9 mouse cellular contexts compared by ENCODE assay signal in the genomic region with DNA sequence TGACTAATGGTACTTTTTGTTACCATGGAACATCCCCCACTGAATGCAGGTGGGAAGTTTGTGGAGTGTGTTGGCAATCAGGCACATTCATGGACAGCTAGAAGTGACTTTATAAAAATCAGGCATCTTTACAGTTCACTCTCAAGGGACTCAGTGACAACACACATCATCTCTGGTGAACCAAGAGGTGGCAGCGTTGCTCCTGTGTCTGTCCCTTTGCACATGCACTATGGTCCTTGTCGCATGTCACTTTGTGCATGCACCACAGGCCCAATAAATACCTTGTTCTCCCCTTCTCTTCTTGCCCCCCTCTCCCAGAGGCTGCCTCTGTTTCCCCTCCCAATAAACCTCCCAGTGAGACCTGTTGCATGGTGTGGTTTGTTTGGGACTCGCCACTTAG.
DNase-seq lines count a peak whose midpoint lies in the region; ATAC-seq and TF ChIP-seq lines count a peak whose summit lies in the region.
"Had no signal": no experiment of that assay in that cellular context is flagged by ENCODE, and none has a peak within 500 bp of the region (broad histone marks: within the 10 kb centered on the region; RNA-seq: fewer than 3 reads in every experiment).

No protein-coding gene starts in this region.

- no peak overlapping the region for H3K4me2 ChIP-seq in forebrain, embryonic 11.5 days (ENCODE audit: low read depth, low read length, severe bottlenecking)
- H3K4me2 ChIP-seq in kidney, embryonic 14.5 days (replicated peaks; ENCODE audit: low read depth, low read length): no peak overlapping the region
- no peak overlapping the region for H3K4me2 ChIP-seq in stomach, postnatal 0 days (replicated peaks; ENCODE audit: low read depth)

- no peaks in the 10 kb centered on the region for H3K4me1 ChIP-seq in forebrain, embryonic 11.5 days (replicated peaks; ENCODE audit: control insufficient read depth, insufficient read depth, low read length)
- no peaks in the 10 kb centered on the region for H3K4me1 ChIP-seq in forebrain, embryonic 10.5 days
- no peaks in the 10 kb centered on the region for H3K4me1 ChIP-seq in kidney, embryonic 14.5 days (ENCODE audit: control insufficient read depth, insufficient read depth, low read length)
- H3K4me1 ChIP-seq in stomach, postnatal 0 days (replicated peaks; ENCODE audit: control insufficient read depth, insufficient read depth): no peaks in the 10 kb centered on the region

- WGBS in forebrain, embryonic 11.5 days: 59% methylated on average over 3 of the region's 3 CpGs
- 65% methylated on average over 3 of the region's 3 CpGs for WGBS in forebrain, embryonic 10.5 days
- WGBS in kidney, embryonic 14.5 days: 71% methylated on average over 3 of the region's 3 CpGs
- 70% methylated on average over 3 of the region's 3 CpGs for whole genome bisulfite sequencing in stomach, postnatal 0 days

- H3K9ac ChIP-seq in forebrain, embryonic 11.5 days (ENCODE audit: low read length): no peak overlapping the region
- no peak overlapping the region for H3K9ac ChIP-seq in kidney, embryonic 14.5 days (ENCODE audit: low read depth, low read length)
- no peak overlapping the region for H3K9ac ChIP-seq in stomach, postnatal 0 days (ENCODE audit: low read length)

- no peaks in the 10 kb centered on the region for H3K27me3 ChIP-seq in forebrain, embryonic 11.5 days (ENCODE audit: control insufficient read depth, insufficient read depth, low read length)
- 0 out of 2 replicates have a peak, but pooled peaks cover 8% of the 10 kb centered on the region for H3K27me3 ChIP-seq in forebrain, embryonic 10.5 days (ENCODE audit: poor library complexity, severe bottlenecking)
- H3K27me3 ChIP-seq in kidney, embryonic 14.5 days (ENCODE audit: control insufficient read depth, insufficient read depth, low read length): no peaks in the 10 kb centered on the region
- H3K27me3 ChIP-seq in stomach, postnatal 0 days (ENCODE audit: control insufficient read depth, insufficient read depth, low read length): no peaks in the 10 kb centered on the region

- no peak overlapping the region for H3K27ac ChIP-seq in forebrain, embryonic 11.5 days (ENCODE audit: low read depth, low read length)
- H3K27ac ChIP-seq in forebrain, embryonic 10.5 days: no peak overlapping the region
- no peak overlapping the region for H3K27ac ChIP-seq in kidney, embryonic 14.5 days (ENCODE audit: low read depth, low read length)
- H3K27ac ChIP-seq in stomach, postnatal 0 days (replicated peaks): no peak overlapping the region

- ATAC-seq in forebrain, embryonic 11.5 days (replicated peaks; ENCODE audit: low FRiP score): no peak
- ATAC-seq in kidney, embryonic 14.5 days (ENCODE audit: low FRiP score, low TSS enrichment): no peak
- no peak for ATAC-seq in stomach, postnatal 0 days (ENCODE audit: low FRiP score, low TSS enrichment)

- no peaks in the 10 kb centered on the region for H3K36me3 ChIP-seq in forebrain, embryonic 11.5 days (ENCODE audit: control insufficient read depth, insufficient read depth, low read length)
- no peaks in the 10 kb centered on the region for H3K36me3 ChIP-seq in forebrain, embryonic 10.5 days (replicated peaks)
- H3K36me3 ChIP-seq in kidney, embryonic 14.5 days (ENCODE audit: control insufficient read depth, insufficient read depth, low read length): no peaks in the 10 kb centered on the region
- H3K36me3 ChIP-seq in stomach, postnatal 0 days (ENCODE audit: control insufficient read depth, insufficient read depth, low read length): no peaks in the 10 kb centered on the region

- DNase-seq in forebrain, embryonic 11.5 days (ENCODE audit: low spot score): peak; percentile 67
- no peak for DNase-seq in forebrain, embryonic 10.5 days (ENCODE audit: extremely low spot score, low spot score)
- DNase-seq in kidney, postnatal 14 days: peak; percentile 33
- DNase-seq in urinary bladder, postnatal 14 days (ENCODE audit: low spot score): peak; percentile 42
- DNase-seq in urinary bladder, postnatal 25 days (ENCODE audit: low spot score): no peak
- peak; percentile 38 for DNase-seq in stomach, postnatal 0 days (ENCODE audit: low spot score)
- DNase-seq in gastrocnemius, postnatal 25 days: no peak
- DNase-seq: cerebellum, adult 18-20 months had no signal

- no peak for TF ChIP-seq EP300 in stomach, postnatal 0 days (optimal IDR thresholded peaks at IDR 0.05)

- TF ChIP-seq CTCF in stomach, postnatal 0 days (IDR thresholded peaks at IDR 0.05; ENCODE audit: low read depth): peak; percentile 77

- H3K4me3 ChIP-seq in forebrain, embryonic 11.5 days (ENCODE audit: low read depth, low read length): no peak overlapping the region
- no peak overlapping the region for H3K4me3 ChIP-seq in forebrain, embryonic 10.5 days
- no peak overlapping the region for H3K4me3 ChIP-seq in kidney, embryonic 14.5 days (ENCODE audit: low read length)
- H3K4me3 ChIP-seq in stomach, postnatal 0 days (ENCODE audit: low read depth, low read length): no peak overlapping the region

- H3K9me3 ChIP-seq in forebrain, embryonic 11.5 days (ENCODE audit: control insufficient read depth, low read length): no peaks in the 10 kb centered on the region
- no peaks in the 10 kb centered on the region for H3K9me3 ChIP-seq in forebrain, embryonic 10.5 days
- H3K9me3 ChIP-seq in kidney, embryonic 14.5 days (ENCODE audit: control insufficient read depth, low read length): 0 out of 2 replicates have a peak, but pooled peaks cover 3% of the 10 kb centered on the region
- H3K9me3 ChIP-seq in stomach, postnatal 0 days (ENCODE audit: control insufficient read depth, low read length): no peaks in the 10 kb centered on the region

Comparison
In these comparisons a context has a peak if more than half of its experiments do, and no peak if none do; other contexts are left out.
1. DNase-seq: peak in forebrain, embryonic 11.5 days (single experiment), kidney, postnatal 14 days (single experiment), urinary bladder, postnatal 14 days (single experiment) and stomach, postnatal 0 days (single experiment); none in forebrain, embryonic 10.5 days (single experiment), urinary bladder, postnatal 25 days (single experiment) and gastrocnemius, postnatal 25 days (single experiment).